Mouse (Mus musculus): ENCODE data around the gene Gm21964. TPM values are rescaled to one million over a fixed set of nuclear protein-coding genes. Genes with fewer than 3 reads are reported as not detected.

Gene Gm21964
- total RNA-seq, 1 experiment = 0.67 TPM

DNA sequence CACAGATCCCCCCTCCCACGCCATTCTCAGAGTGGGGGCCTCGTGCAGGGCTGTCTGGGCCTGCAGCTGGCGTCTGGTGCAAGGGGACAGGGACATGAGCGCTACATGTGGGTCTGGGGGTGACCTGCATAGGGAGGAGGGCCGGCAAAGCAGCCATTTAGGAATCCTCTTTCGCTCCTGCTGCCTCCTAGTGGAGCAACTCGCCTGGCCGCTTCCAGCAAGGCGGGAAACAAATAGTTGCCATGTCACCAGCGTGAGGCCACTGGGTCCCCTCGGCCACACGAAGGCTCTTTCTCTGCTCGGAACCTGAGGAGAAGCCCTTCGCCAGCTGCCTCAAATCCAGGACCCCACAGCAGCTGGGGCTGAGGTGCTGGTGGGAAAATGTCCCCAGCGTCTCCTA lies 669 bp downstream of the Gm21964 start:
- Histone ChIP-seq H3K9me3 (ENCODE audit: control insufficient read depth, insufficient read depth, low read depth, low read length) (no peaks in the 10 kb centered on the region), H3K4me1 (ENCODE audit: control insufficient read depth in 2 of 2, insufficient read depth in 2 of 2, low read length in 2 of 2, poor library complexity in 1 of 2) (no peaks in the 10 kb centered on the region), H3K27ac (ENCODE audit: insufficient read depth, low read depth, low read length, poor library complexity, severe bottlenecking) (no peak overlapping the region), H3K9ac (ENCODE audit: insufficient read depth, low read depth, low read length, poor library complexity, severe bottlenecking) (no peak overlapping the region), H3K4me3 (ENCODE audit: insufficient read depth in 1 of 2, low read depth in 1 of 2, low read length in 2 of 2, poor library complexity in 1 of 2, severe bottlenecking in 1 of 2) (no peak overlapping the region), H3K36me3 (ENCODE audit: control insufficient read depth, insufficient read depth, low read length, poor library complexity, severe bottlenecking) (no peaks in the 10 kb centered on the region)
- in situ Hi-C loops (cut with MboI; ENCODE audit: low sequenced_read_pairs in 2 of 2, unreplicated experiment in 2 of 2) = no loop called here
- TF ChIP-seq ZC3H11A (IDR thresholded peaks at IDR 0.05; ENCODE audit: borderline replicate concordance, low read depth, low read length) = no peak
- TF ChIP-seq ZNF384 (IDR thresholded peaks at IDR 0.05; ENCODE audit: low read depth, low read length) = no peak
- TF ChIP-seq MAFK (IDR thresholded peaks at IDR 0.05; ENCODE audit: insufficient read depth, low read depth, low read length) = no peak
- no peak for TF ChIP-seq CHD2 (IDR thresholded peaks at IDR 0.05; ENCODE audit: low read depth, low read length)
- no peak for TF ChIP-seq HCFC1 (IDR thresholded peaks at IDR 0.05; ENCODE audit: borderline replicate concordance, insufficient read depth, low read length)
- DNase-seq (ENCODE audit: low read depth, low spot score) = no peak

DNA sequence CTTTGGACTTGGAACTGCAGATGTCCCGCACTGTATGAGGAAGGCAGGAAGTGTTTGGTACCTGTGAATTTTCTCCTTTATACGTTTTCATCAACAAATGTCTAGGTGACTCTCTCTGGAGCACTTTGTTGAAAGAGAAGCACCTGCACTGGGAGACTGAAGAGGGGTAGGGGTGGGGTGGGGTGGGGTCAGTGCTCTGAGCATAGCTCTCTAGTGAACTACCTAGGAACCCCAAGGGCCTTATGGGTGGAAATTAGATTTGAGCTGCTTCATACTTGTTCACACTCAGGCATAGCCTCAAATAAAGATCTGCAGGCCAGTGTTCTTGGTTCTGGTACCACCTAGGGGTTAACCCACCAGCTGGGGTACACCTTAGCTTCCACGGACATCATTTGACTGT lies 1.6 kb downstream of the Gm21964 start, which contains the start of gene Gm17720:
Gene Gm17720, minus strand, starts transcription at position 101 of the 400 bp plus-strand sequence.
- no peak within 1 kb of the TSS for H3K4me3 ChIP-seq (ENCODE audit: insufficient read depth in 1 of 2, low read depth in 1 of 2, low read length in 2 of 2, poor library complexity in 1 of 2, severe bottlenecking in 1 of 2)
- H3K27ac ChIP-seq (ENCODE audit: insufficient read depth, low read depth, low read length, poor library complexity, severe bottlenecking) = no peak within 1 kb of the TSS
- DNase-seq (ENCODE audit: low read depth, low spot score) = no peak
- TF ChIP-seq ZC3H11A (IDR thresholded peaks at IDR 0.05; ENCODE audit: borderline replicate concordance, low read depth, low read length) (no peak), CHD2 (IDR thresholded peaks at IDR 0.05; ENCODE audit: low read depth, low read length) (no peak), MAFK (IDR thresholded peaks at IDR 0.05; ENCODE audit: insufficient read depth, low read depth, low read length) (no peak)
- no peaks in the 10 kb centered on the region for H3K9me3 ChIP-seq (ENCODE audit: control insufficient read depth, insufficient read depth, low read depth, low read length)
- no peak within 1 kb of the TSS for H3K9ac ChIP-seq (ENCODE audit: insufficient read depth, low read depth, low read length, poor library complexity, severe bottlenecking)
- no peaks in the 10 kb centered on the region for H3K4me1 ChIP-seq (ENCODE audit: control insufficient read depth in 2 of 2, insufficient read depth in 2 of 2, low read length in 2 of 2, poor library complexity in 1 of 2)
- H3K36me3 ChIP-seq (ENCODE audit: control insufficient read depth, insufficient read depth, low read length, poor library complexity, severe bottlenecking) = no peaks in the 10 kb centered on the region
- in situ Hi-C loops (cut with MboI; ENCODE audit: low sequenced_read_pairs in 2 of 2, unreplicated experiment in 2 of 2) = no loop called here

DNA sequence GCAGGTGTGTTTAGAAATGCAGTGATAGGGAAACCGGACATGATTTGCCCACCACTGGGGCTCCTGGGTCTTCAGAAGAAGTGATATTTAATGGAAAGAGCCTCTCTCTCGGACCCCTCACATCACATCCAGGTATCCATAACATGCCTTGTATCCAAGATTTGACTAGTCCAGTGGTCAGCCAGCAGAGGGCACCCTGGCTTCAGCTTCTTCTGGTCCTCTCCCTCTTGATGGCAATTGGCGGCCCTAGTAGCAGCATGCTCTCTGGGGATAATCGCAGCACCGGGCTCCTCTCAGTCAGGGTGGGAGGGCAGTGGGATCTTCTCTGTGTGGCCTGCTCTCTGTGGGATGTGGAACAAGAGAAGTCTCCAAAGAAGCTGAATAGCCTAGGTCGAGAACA lies 18.7 kb downstream of the Gm21964 start:
- Histone ChIP-seq H3K4me3 (ENCODE audit: insufficient read depth in 1 of 2, low read depth in 1 of 2, low read length in 2 of 2, poor library complexity in 1 of 2, severe bottlenecking in 1 of 2) (no peak overlapping the region), H3K27ac (ENCODE audit: insufficient read depth, low read depth, low read length, poor library complexity, severe bottlenecking) (no peak overlapping the region), H3K9me3 (ENCODE audit: control insufficient read depth, insufficient read depth, low read depth, low read length) (no peaks in the 10 kb centered on the region), H3K4me1 (ENCODE audit: control insufficient read depth in 2 of 2, insufficient read depth in 2 of 2, low read length in 2 of 2, poor library complexity in 1 of 2) (peaks cover 0 to 12% of the 10 kb centered on the region in 2 experiments; a peak in 2 of 4 replicates), H3K36me3 (ENCODE audit: control insufficient read depth, insufficient read depth, low read length, poor library complexity, severe bottlenecking) (no peaks in the 10 kb centered on the region), H3K9ac (ENCODE audit: insufficient read depth, low read depth, low read length, poor library complexity, severe bottlenecking) (no peak overlapping the region)
- TF ChIP-seq HCFC1 (IDR thresholded peaks at IDR 0.05; ENCODE audit: borderline replicate concordance, insufficient read depth, low read length) (no peak), ZC3H11A (IDR thresholded peaks at IDR 0.05; ENCODE audit: borderline replicate concordance, low read depth, low read length) (0 out of 2 replicates have a peak, but pooled peaks have one; percentile 45), CHD2 (IDR thresholded peaks at IDR 0.05; ENCODE audit: low read depth, low read length) (no peak)
- DNase-seq (ENCODE audit: low read depth, low spot score) = no peak
- in situ Hi-C loops (cut with MboI; ENCODE audit: low sequenced_read_pairs in 2 of 2, unreplicated experiment in 2 of 2) = no loop called here

DNA sequence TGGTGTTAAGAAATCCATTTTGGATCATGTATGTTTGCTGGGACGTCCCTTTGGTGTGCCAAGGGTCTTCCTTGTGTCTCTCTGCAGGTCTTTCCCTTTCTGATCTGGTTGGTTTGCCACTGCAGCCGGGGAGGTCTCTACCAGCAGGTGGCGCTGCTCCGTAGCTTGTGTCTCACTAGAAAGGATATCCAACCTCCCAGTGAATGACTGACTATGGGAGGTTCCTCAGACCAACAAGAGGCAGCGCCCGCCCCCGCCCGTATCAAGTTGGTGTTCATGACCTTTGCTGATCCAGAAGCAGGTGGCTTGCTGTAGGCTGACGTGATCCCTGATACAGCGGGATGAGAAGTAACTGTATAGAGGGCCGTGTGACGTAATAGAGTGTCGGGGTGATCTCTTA lies 29.5 kb downstream of the Gm21964 start:
- no peak overlapping the region for H3K4me3 ChIP-seq (ENCODE audit: insufficient read depth in 1 of 2, low read depth in 1 of 2, low read length in 2 of 2, poor library complexity in 1 of 2, severe bottlenecking in 1 of 2)
- TF ChIP-seq ZC3H11A (IDR thresholded peaks at IDR 0.05; ENCODE audit: borderline replicate concordance, low read depth, low read length) = no peak
- no peak for TF ChIP-seq MAFK (IDR thresholded peaks at IDR 0.05; ENCODE audit: insufficient read depth, low read depth, low read length)
- TF ChIP-seq CHD2 (IDR thresholded peaks at IDR 0.05; ENCODE audit: low read depth, low read length) = no peak
- no peak for TF ChIP-seq ZNF384 (IDR thresholded peaks at IDR 0.05; ENCODE audit: low read depth, low read length)
- no peak for TF ChIP-seq HCFC1 (IDR thresholded peaks at IDR 0.05; ENCODE audit: borderline replicate concordance, insufficient read depth, low read length)
- H3K9me3 ChIP-seq (ENCODE audit: control insufficient read depth, insufficient read depth, low read depth, low read length) = no peaks in the 10 kb centered on the region
- in situ Hi-C loops (cut with MboI; ENCODE audit: low sequenced_read_pairs in 2 of 2, unreplicated experiment in 2 of 2) = no loop called here
- no peak overlapping the region for H3K9ac ChIP-seq (ENCODE audit: insufficient read depth, low read depth, low read length, poor library complexity, severe bottlenecking)
- H3K36me3 ChIP-seq (ENCODE audit: control insufficient read depth, insufficient read depth, low read length, poor library complexity, severe bottlenecking) = no peaks in the 10 kb centered on the region
- H3K4me1 ChIP-seq (ENCODE audit: control insufficient read depth in 2 of 2, insufficient read depth in 2 of 2, low read length in 2 of 2, poor library complexity in 1 of 2) = no peaks in the 10 kb centered on the region; a peak in 1 of 4 replicates
- H3K27ac ChIP-seq (ENCODE audit: insufficient read depth, low read depth, low read length, poor library complexity, severe bottlenecking) = no peak overlapping the region
- DNase-seq (ENCODE audit: low read depth, low spot score) = peak; percentile 89

DNA sequence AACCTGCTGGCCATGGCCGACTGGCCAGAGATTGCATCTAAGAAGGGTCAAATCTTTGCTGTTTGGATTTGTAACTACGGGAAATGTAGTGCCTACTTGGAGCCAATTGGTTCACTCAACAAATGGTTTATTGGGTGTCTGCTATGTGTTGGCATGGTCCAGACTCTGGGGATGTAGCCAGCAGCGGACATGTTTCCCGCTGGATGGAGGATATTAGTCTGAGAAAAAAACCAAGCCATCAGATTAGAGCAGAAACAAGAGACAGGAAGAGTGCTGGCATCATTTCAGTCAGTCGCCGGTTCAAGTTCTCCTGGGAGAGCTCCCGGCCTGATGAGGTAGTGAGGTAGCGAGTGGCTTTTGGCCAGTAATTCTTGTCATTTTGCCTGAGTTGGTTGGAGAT lies 33.2 kb downstream of the Gm21964 start:
- Histone ChIP-seq H3K27ac (ENCODE audit: insufficient read depth, low read depth, low read length, poor library complexity, severe bottlenecking) (no peak overlapping the region), H3K9ac (ENCODE audit: insufficient read depth, low read depth, low read length, poor library complexity, severe bottlenecking) (no peak overlapping the region), H3K4me1 (ENCODE audit: control insufficient read depth in 2 of 2, insufficient read depth in 2 of 2, low read length in 2 of 2, poor library complexity in 1 of 2) (no peaks in the 10 kb centered on the region; a peak in 1 of 4 replicates), H3K36me3 (ENCODE audit: control insufficient read depth, insufficient read depth, low read length, poor library complexity, severe bottlenecking) (no peaks in the 10 kb centered on the region), H3K4me3 (ENCODE audit: insufficient read depth in 1 of 2, low read depth in 1 of 2, low read length in 2 of 2, poor library complexity in 1 of 2, severe bottlenecking in 1 of 2) (no peak overlapping the region), H3K9me3 (ENCODE audit: control insufficient read depth, insufficient read depth, low read depth, low read length) (no peaks in the 10 kb centered on the region)
- no peak for DNase-seq (ENCODE audit: low read depth, low spot score)
- TF ChIP-seq MAFK (IDR thresholded peaks at IDR 0.05; ENCODE audit: insufficient read depth, low read depth, low read length) (no peak), ZNF384 (IDR thresholded peaks at IDR 0.05; ENCODE audit: low read depth, low read length) (no peak)
- in situ Hi-C loops (cut with MboI; ENCODE audit: low sequenced_read_pairs in 2 of 2, unreplicated experiment in 2 of 2) = no loop called here
